Mouse (Mus musculus) forebrain, embryonic 11.5 days (tissue): Measurements from ENCODE around the gene Depdc1b. TPM values are rescaled to one million over a fixed set of nuclear protein-coding genes. Genes with fewer than 3 reads are reported as not detected.

Source experiments
- ATAC-seq: fragments of 200-750 bp; cut with Nextera tagmentation; replicated peaks from 2 replicates; pipeline ENCODE4 v1.8.0; 2017; ENCODE audit warnings: moderate TSS enrichment; ENCODE audit not compliant: low FRiP score
- DNase-seq: peaks from one replicate; pipeline ENCODE4 v3.0.0-alpha.2; 2017; ENCODE audit warnings: low spot score
- H3K27ac ChIP-seq: fragments of 300-500 bp; sonication (generic); 2 replicates; pipeline ENCODE4 v1.5.1; 2014; ENCODE audit warnings: low read depth, low read length
- H3K27me3 ChIP-seq: fragments of 300-500 bp; sonication (generic); 2 replicates; pipeline ENCODE4 v1.6.1; 2014; ENCODE audit warnings: mild to moderate bottlenecking, low read length, mixed read lengths; ENCODE audit not compliant: control insufficient read depth, insufficient read depth
- H3K36me3 ChIP-seq: fragments of 300-500 bp; sonication (generic); 2 replicates; pipeline ENCODE4 v1.6.1; 2014; ENCODE audit warnings: mild to moderate bottlenecking, low read length, moderate library complexity, mixed read lengths; ENCODE audit not compliant: control insufficient read depth, insufficient read depth
- H3K4me1 ChIP-seq: fragments of 300-500 bp; sonication (generic); replicated peaks from 2 replicates; pipeline ENCODE4 v1.6.1; 2014; ENCODE audit warnings: low read length, mixed read lengths; ENCODE audit not compliant: control insufficient read depth, insufficient read depth
- H3K4me2 ChIP-seq: fragments of 300-500 bp; sonication (generic); 2 replicates; pipeline ENCODE4 v1.6.1; 2014; ENCODE audit warnings: low read depth, mild to moderate bottlenecking, low read length, moderate library complexity, mixed read lengths; ENCODE audit not compliant: severe bottlenecking
- H3K4me3 ChIP-seq: fragments of 300-500 bp; sonication (generic); 2 replicates; pipeline ENCODE4 v1.5.1; 2014; ENCODE audit warnings: low read depth, low read length
- H3K9ac ChIP-seq: fragments of 300-500 bp; sonication (generic); 2 replicates; pipeline ENCODE4 v1.6.1; 2014; ENCODE audit warnings: low read length
- H3K9me3 ChIP-seq: fragments of 300-500 bp; sonication (generic); 2 replicates; pipeline ENCODE4 v1.6.1; 2016; ENCODE audit warnings: low read length, mixed read lengths; ENCODE audit not compliant: control insufficient read depth
- WGBS: fragments of 180-500 bp; shearing (Covaris S2); extraction: QIAGEN DNeasy Blood & Tissue Kit; methylation state at CpG from one replicate; pipeline ENCODE4 v1.1.7; 2014; 5-methylcytosine and 5-hydroxymethylcytosine counted together
- polyA plus RNA-seq: library from polyadenylated mRNA; unstranded; fragments of >200 nt; fragmentation: Nextera tagmentation; extraction: Ambion mirVana; gene quantifications from 2 replicates; pipeline ENCODE4 v1.2.1, GENCODE M21; 2014

Depdc1b gene
- polyA plus RNA-seq, 1 experiment from 2014 or later, result 26.1 TPM

DNA sequence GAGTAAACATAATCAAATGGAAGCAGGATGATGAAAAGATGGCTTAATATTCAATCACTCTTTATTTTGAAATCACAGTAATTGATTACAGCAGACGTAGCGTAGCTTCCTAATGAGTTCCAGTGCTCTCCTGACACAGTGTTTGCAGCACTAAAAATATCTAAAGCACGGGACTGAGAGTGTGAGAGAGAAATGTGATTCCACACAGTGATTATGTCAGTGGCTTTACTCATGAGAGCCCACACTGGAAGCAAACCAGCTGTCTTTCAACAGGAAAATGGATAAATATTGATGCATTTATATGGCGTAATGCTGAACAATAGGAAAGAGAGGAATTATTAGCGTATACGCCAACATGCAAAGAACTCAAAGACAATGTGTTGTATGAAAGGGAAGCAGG lies 37.5 kb upstream of the Depdc1b start:
- H3K27ac ChIP-seq, result no peak overlapping the region
- no peak for ATAC-seq
- 68% methylated on average over 6 of the region's 6 CpGs for WGBS

DNA sequence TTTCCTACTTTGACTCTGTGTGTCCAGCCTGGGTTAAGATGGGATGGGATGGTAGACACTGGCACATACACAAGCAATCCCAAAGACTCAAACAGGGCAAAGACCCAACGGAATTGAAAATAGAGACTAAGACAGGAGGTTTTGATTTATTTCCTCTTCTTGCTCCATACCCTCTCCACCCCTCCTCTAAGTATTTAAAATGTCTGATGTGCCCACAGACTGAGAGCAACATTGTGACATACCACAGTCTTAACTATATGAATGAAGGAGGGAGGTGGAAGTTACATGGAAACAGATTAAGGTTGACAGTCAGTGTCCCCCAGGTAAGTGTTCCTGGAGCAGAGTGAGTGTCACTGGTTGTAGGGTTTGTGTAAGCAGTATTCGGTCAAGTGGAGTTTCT lies 31.8 kb upstream of the Depdc1b start:
- H3K9ac ChIP-seq, result no peak overlapping the region
- H3K27me3 ChIP-seq, result no peaks in the 10 kb centered on the region
- H3K4me1 ChIP-seq, result no peaks in the 10 kb centered on the region
- no peak overlapping the region for H3K27ac ChIP-seq
- 86% methylated on average over 2 of the region's 2 CpGs for whole genome bisulfite sequencing
- H3K4me2 ChIP-seq, result no peak overlapping the region
- H3K4me3 ChIP-seq, result no peak overlapping the region
- H3K36me3 ChIP-seq, result no peaks in the 10 kb centered on the region
- ATAC-seq (no peak), DNase-seq (no peak)
- H3K9me3 ChIP-seq, result no peaks in the 10 kb centered on the region

More for the DNA sequence above, 37.5 kb upstream of the Depdc1b start:
- Histone ChIP-seq H3K9me3 (no peaks in the 10 kb centered on the region), H3K27me3 (no peaks in the 10 kb centered on the region), H3K4me2 (no peak overlapping the region), H3K4me1 (no peaks in the 10 kb centered on the region), H3K9ac (no peak overlapping the region), H3K4me3 (no peak overlapping the region), H3K36me3 (no peaks in the 10 kb centered on the region)
- DNase-seq, result no peak

DNA sequence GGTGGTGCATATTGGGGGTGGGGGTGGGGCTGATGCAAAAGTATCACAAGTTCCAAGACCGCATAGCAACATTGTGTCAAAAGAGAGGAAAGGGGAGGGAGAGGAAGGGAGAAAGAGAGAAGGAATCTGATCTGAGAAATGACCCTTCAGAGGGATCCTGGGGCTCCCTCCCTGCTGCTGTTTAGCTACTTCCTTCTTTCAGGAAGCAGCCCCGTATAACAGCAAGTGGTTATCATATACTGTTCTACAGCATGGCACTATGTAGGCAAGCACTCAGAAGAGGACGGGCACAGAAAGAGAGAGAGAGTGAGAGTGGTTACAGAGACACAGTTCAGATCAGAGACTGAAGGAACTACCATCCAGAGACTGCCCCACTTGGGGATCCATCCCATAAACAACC lies 28.2 kb upstream of the Depdc1b start:
- Histone ChIP-seq H3K9ac (no peak overlapping the region), H3K4me2 (no peak overlapping the region), H3K9me3 (no peaks in the 10 kb centered on the region), H3K27me3 (no peaks in the 10 kb centered on the region), H3K27ac (no peak overlapping the region), H3K4me1 (no peaks in the 10 kb centered on the region), H3K36me3 (no peaks in the 10 kb centered on the region), H3K4me3 (no peak overlapping the region)
- WGBS, result 63% methylated on average over 3 of the region's 3 CpGs
- DNase-seq, result no peak
- ATAC-seq, result no peak

DNA sequence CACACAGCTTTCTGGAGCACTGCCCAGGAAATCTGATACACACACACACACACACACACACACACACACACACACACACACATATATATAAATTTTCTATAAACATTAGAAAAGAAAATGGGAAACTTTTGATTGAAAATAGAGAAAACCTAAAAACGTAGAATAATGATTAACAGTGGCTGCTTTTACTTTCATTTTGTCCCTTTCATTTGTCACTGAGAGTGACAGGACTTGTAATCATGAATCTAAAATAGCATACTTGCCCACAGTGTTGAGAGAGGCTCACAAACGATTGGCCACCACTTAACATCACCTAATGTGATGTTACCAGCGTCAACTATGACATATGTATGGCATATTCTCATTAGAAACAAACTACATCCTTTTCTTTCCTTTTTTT lies 26.7 kb upstream of the Depdc1b start:
- WGBS, result 77% methylated on average over 3 of the region's 3 CpGs
- no peak for ATAC-seq
- no peak overlapping the region for H3K4me2 ChIP-seq
- H3K4me1 ChIP-seq, result no peaks in the 10 kb centered on the region
- no peaks in the 10 kb centered on the region for H3K9me3 ChIP-seq
- no peaks in the 10 kb centered on the region for H3K27me3 ChIP-seq
- H3K9ac ChIP-seq, result no peak overlapping the region
- H3K27ac ChIP-seq, result no peak overlapping the region
- H3K36me3 ChIP-seq, result no peaks in the 10 kb centered on the region
- no peak overlapping the region for H3K4me3 ChIP-seq
- DNase-seq, result no peak

DNA sequence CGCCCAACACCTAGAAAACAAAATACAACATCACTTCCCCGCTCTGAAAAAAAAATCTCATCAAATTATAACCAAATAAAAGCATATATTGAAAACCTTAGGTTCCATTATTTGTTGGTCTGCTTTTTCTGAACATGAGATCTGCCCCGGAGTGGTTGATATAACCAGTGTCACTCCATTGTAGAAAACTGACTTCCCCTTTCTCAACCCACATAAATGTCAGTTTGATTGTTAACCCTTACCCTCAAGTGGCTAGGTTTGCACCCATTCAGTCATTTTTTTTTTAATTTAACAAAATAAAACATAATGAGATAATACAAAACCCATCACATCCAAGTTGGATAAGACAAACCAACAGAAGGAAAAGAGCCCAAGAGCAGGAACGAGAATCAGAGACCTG lies 25.8 kb upstream of the Depdc1b start:
- Histone ChIP-seq H3K9me3 (no peaks in the 10 kb centered on the region), H3K36me3 (no peaks in the 10 kb centered on the region), H3K9ac (no peak overlapping the region), H3K27me3 (no peaks in the 10 kb centered on the region), H3K4me3 (no peak overlapping the region), H3K4me2 (no peak overlapping the region), H3K4me1 (no peaks in the 10 kb centered on the region), H3K27ac (no peak overlapping the region)
- 91% methylated on average over 4 of the region's 4 CpGs for WGBS
- DNase-seq (no peak), ATAC-seq (no peak)

DNA sequence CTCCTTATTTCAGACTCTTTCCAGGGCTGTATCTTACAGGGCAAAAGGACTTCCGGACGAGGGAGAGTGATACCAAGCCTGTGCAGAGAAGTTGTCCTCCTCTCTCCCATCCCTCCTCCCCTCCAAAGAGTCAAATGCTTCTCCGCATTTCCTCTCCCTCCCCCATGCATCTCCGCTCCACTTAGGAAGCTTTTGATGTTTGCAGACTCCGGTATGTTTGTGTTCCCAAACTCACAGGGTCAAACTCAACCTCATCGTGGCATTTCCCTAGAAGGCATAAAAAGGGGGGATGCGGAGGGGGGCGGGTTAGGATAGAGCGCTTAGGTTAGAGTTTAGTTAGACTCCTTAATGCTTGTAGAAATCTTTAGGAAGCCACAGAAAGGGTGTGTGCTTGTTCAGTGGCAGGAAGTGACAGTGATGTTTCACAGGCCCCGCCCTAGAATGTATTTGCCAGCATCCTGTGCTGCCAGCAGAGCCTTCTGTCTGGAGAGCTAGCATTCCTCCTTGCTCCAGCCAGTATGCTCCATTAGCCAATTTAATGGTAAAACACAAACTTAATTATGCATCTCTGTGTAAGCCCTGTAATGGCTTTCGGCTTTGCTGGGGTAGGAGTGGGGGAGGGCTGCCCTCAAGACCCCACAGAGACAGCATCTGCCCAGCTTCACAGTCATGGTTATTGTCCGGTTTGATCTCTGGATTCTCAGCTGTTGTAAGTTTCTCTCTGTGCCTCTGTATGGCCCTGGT lies 18.6 kb upstream of the Depdc1b start:
- 27% methylated on average over 12 of the region's 12 CpGs for WGBS
- DNase-seq, result no peak
- Histone ChIP-seq H3K9me3 (no peaks in the 10 kb centered on the region), H3K4me3 (no peak overlapping the region), H3K27me3 (no peaks in the 10 kb centered on the region), H3K9ac (peak overlapping the region; percentile 3; the same call in 1 of the 2 replicates), H3K4me2 (peak overlapping the region; percentile 29; the same call in 1 of the 2 replicates), H3K27ac (0 out of 2 replicates have a peak overlapping the region, but pooled peaks have one; percentile 2), H3K36me3 (no peaks in the 10 kb centered on the region), H3K4me1 (peaks cover 10% of the 10 kb centered on the region; the same call in 1 of the 2 replicates)
- ATAC-seq, result peak; percentile 54

DNA sequence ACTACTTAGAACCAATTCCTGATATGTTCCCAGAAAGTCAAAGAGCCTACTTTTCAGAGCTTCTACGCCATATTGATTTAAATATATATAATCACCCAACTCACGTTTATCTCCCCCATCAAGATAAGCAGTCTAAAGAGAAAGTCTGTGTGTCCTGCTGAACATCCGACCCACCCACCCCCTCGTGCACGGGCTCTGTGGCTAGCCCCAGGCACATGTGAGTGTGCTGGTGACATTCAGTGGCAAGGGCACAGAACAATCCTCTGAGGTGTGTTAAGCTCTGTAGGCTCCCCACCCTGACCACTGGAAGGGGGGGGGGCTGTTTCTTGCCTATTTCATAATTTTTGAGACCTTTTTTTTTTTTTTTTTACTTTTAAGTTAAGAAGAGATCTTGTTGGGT lies 17.9 kb upstream of the Depdc1b start:
- no peak for DNase-seq
- Histone ChIP-seq H3K27me3 (no peaks in the 10 kb centered on the region), H3K4me1 (peaks cover 10% of the 10 kb centered on the region; the same call in 1 of the 2 replicates), H3K9me3 (no peaks in the 10 kb centered on the region), H3K4me3 (no peak overlapping the region), H3K9ac (no peak overlapping the region), H3K27ac (no peak overlapping the region), H3K36me3 (no peaks in the 10 kb centered on the region), H3K4me2 (no peak overlapping the region)
- no peak for ATAC-seq
- WGBS, result 72% methylated on average over 5 of the region's 5 CpGs

DNA sequence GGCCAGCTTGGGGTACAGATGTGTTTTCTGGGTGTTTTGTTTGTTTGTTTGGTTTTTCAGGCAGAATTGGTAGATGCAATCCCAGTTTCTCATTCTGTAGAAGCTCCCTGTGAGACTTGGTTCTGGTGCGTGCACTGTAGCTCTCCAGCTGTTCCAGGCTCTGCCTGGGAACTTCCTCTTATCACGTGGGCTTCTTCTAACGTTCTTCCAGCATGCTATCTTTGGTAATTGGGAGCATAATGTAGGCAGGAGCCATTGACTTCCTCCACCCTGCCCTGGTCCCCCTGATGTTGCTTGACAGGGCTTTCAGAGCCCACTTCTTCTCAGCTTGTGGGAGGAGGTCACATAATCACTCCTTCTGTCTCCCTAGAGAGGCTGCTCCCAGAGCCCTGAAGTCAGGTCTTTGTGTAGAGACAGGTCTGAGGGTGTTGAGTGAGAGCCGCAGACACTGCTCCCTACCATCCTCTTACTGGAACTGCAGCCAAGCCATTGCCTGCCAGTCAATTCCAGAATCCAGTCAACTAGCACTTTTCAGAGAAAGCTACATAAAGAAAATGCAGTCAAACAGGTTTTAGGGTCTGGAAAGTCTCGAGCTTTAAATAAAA lies 15.7 kb upstream of the Depdc1b start:
- Histone ChIP-seq H3K4me2 (no peak overlapping the region), H3K4me3 (no peak overlapping the region), H3K9me3 (no peaks in the 10 kb centered on the region), H3K9ac (no peak overlapping the region), H3K36me3 (no peaks in the 10 kb centered on the region), H3K27ac (no peak overlapping the region), H3K4me1 (peaks cover 10% of the 10 kb centered on the region; the same call in 1 of the 2 replicates), H3K27me3 (no peaks in the 10 kb centered on the region)
- 0 out of 2 replicates have a peak, but pooled peaks have one; percentile 28 for ATAC-seq
- DNase-seq, result no peak
- WGBS, result 33% methylated on average over 5 of the region's 5 CpGs
